Mouse (Mus musculus) thymus, adult 2 months (tissue): ENCODE measurements at regions not wholly inside any gene's neighbourhood (a gene's known extent, or its start where the extent isn't known, plus 50 kb on each side); places are given as distances from the start of the nearest gene placed in this dataset.
A peak's percentile ranks its signal among the peaks of the same experiment; 100 is the strongest.

Source experiments
- DNase-seq: peaks from one replicate; pipeline ENCODE4 v3.0.0; 2021
- H3K27ac ChIP-seq: fragments of 200-500 bp; 2 replicates; pipeline ENCODE4 v1.5.1; 2012; ENCODE audit warnings: low read length, control low read depth; ENCODE audit not compliant: control insufficient read depth, insufficient read depth
- H3K27me3 ChIP-seq: fragments of 200-500 bp; 2 replicates; pipeline ENCODE4 v1.6.1; 2012; ENCODE audit warnings: mild to moderate bottlenecking, low read length, moderate library complexity, mixed read lengths; ENCODE audit not compliant: control insufficient read depth, insufficient read depth
- H3K36me3 ChIP-seq: fragments of 200-500 bp; 2 replicates; pipeline ENCODE4 v1.6.1; 2012; ENCODE audit warnings: mild to moderate bottlenecking, low read length, moderate library complexity; ENCODE audit not compliant: control insufficient read depth, insufficient read depth
- H3K4me1 ChIP-seq: fragments of 200-500 bp; replicated peaks from 2 replicates; pipeline ENCODE4 v1.6.1; 2012; ENCODE audit warnings: low read length; ENCODE audit not compliant: control insufficient read depth, insufficient read depth
- H3K4me3 ChIP-seq: fragments of 200-500 bp; 2 replicates; pipeline ENCODE4 v1.5.1; 2012; ENCODE audit warnings: mild to moderate bottlenecking, low read length, control low read depth, moderate library complexity; ENCODE audit not compliant: control insufficient read depth, insufficient read depth
- CTCF ChIP-seq: fragments of 200-500 bp; IDR thresholded peaks from 2 replicates; pipeline ENCODE4 v1.5.1; 2012; ENCODE audit warnings: mild to moderate bottlenecking, control low read depth, low read length, moderate library complexity, borderline replicate concordance; ENCODE audit not compliant: control insufficient read depth, poor library complexity, insufficient read depth; ENCODE audit errors: extremely low read depth
- POLR2A ChIP-seq: fragments of 200-500 bp; IDR thresholded peaks from 2 replicates; pipeline ENCODE4 v1.6.1; 2012; ENCODE audit warnings: mild to moderate bottlenecking, low read length, control low read depth, moderate library complexity; ENCODE audit not compliant: control insufficient read depth, poor library complexity, insufficient read depth; ENCODE audit errors: extremely low read depth
- WGBS: fragments of 180-500 bp; shearing (Covaris S2); methylation state at CpG from one replicate; pipeline ENCODE4 v1.1.7; 2018; 5-methylcytosine and 5-hydroxymethylcytosine counted together

GRCm38 (mm10) chr3:37937381-37938283 is 213.3 kb upstream of the Gm5148 start:
- no peak overlapping the region for H3K27ac ChIP-seq
- no peak for DNase-seq
- H3K4me3 ChIP-seq, result no peak overlapping the region
- no peaks in the 10 kb centered on the region for H3K27me3 ChIP-seq
- 89% methylated on average over 11 of the region's 11 CpGs for WGBS
- peaks cover 8% of the 10 kb centered on the region for H3K4me1 ChIP-seq
- H3K36me3 ChIP-seq, result no peaks in the 10 kb centered on the region
- TF ChIP-seq POLR2A (no peak), CTCF (no peak)

- TF ChIP-seq POLR2A (no peak), CTCF (no peak)
- Histone ChIP-seq H3K4me3 (no peak overlapping the region), H3K27ac (no peak overlapping the region), H3K36me3 (no peaks in the 10 kb centered on the region), H3K4me1 (peaks cover 7% of the 10 kb centered on the region), H3K27me3 (no peaks in the 10 kb centered on the region)
- no peak for DNase-seq
- WGBS, result 93% methylated on average over 12 of the region's 12 CpGs
These were observed 212.1 kb upstream of the Gm5148 start for GRCm38 (mm10) chr3:37936251-37936931.

- Histone ChIP-seq H3K27ac (no peak overlapping the region), H3K27me3 (no peaks in the 10 kb centered on the region), H3K36me3 (no peaks in the 10 kb centered on the region), H3K4me1 (peaks cover 2% of the 10 kb centered on the region; the same call in 1 of the 2 replicates), H3K4me3 (no peak overlapping the region)
- 47% methylated on average over 10 of the region's 10 CpGs for WGBS
- no peak for DNase-seq
- TF ChIP-seq POLR2A (no peak), CTCF (no peak)
These were observed 210.8 kb upstream of the Gm5148 start for GRCm38 (mm10) chr3:37934905-37935708.

DNA sequence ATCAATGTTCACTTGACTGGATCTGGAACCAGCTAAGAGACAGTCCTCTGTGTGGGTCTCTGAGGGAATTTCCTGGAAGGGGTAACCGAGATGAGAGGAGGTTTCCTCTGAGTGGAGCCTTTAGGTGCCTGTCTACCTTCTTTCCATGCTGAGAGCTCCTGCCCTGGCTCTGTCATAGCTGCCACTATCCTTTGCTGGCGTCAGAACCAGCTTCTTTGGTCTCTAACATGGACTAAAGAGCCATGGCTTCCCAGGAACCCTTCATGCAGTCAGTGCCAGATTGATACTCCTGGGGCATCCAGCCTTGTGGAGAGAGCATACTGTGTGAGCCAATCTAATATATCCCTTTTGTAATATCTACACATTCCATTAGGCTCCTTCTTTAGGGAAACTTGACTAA is 209.9 kb upstream of the Gm5148 start:
- TF ChIP-seq CTCF (no peak), POLR2A (no peak)
- Histone ChIP-seq H3K27me3 (no peaks in the 10 kb centered on the region), H3K27ac (no peak overlapping the region), H3K36me3 (no peaks in the 10 kb centered on the region), H3K4me1 (no peaks in the 10 kb centered on the region), H3K4me3 (no peak overlapping the region)
- 94% methylated on average over 2 of the region's 2 CpGs for WGBS
- DNase-seq, result no peak

DNA sequence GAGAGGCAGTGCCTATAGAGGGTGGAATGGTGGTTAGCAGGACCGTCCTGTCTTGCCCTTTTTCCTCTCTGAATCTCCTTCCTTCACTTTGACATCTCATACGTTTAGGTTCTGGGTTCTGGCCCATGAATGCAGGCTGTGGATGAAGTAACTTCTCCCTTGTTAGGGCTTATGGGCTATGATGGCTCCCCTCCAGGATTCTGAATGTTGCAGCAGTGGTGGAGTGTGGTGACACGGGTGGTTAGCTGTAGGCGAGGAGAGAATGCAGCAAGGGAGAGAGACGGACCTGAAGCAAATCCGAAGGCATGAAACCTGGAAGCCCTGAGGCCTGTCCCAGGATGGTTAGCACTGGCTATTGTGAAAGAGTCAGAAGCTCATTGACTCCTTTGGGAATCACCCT is 204.4 kb upstream of the Gm5148 start:
- no peaks in the 10 kb centered on the region for H3K36me3 ChIP-seq
- 94% methylated on average over 6 of the region's 6 CpGs for WGBS

GRCm38 (mm10) chr3:37919450-37920156 is 195.3 kb upstream of the Gm5148 start:
- TF ChIP-seq POLR2A, result no peak
- H3K27me3 ChIP-seq, result no peaks in the 10 kb centered on the region
- no peaks in the 10 kb centered on the region for H3K4me1 ChIP-seq
- WGBS, result 85% methylated on average over 4 of the region's 4 CpGs
- H3K27ac ChIP-seq, result no peak overlapping the region
- H3K36me3 ChIP-seq, result no peaks in the 10 kb centered on the region
- no peak overlapping the region for H3K4me3 ChIP-seq
- DNase-seq, result peak; percentile 8

More for the DNA sequence above, 204.4 kb upstream of the Gm5148 start:
- no peak for TF ChIP-seq CTCF
- no peak overlapping the region for H3K4me3 ChIP-seq
- no peaks in the 10 kb centered on the region for H3K27me3 ChIP-seq
- DNase-seq, result no peak
- no peak overlapping the region for H3K27ac ChIP-seq
- no peaks in the 10 kb centered on the region for H3K4me1 ChIP-seq
